Mouse (Mus musculus): ENCODE results near the gene Ccdc116. TPM values are rescaled to one million over a fixed set of nuclear protein-coding genes. Genes with fewer than 3 reads are reported as not detected.
A peak's percentile ranks its signal among the peaks of the same experiment; 100 is the strongest.

Ccdc116 gene
- polyA plus RNA-seq (2012; rRNA removed), result 5.6 and 6.3 TPM in 2 replicates

GRCm38 (mm10) chr16:17146772-17147235, at the start of gene Ccdc116:
Ccdc116 (minus strand) TSS chr16:17147229.
- no peak within 1 kb of the TSS for H3K27ac ChIP-seq (ENCODE audit: insufficient read depth, low read length)
- H3K4me3 ChIP-seq (ENCODE audit: insufficient read depth, low read length), result peak within 1 kb of the TSS; percentile 59
- H3K4me1 ChIP-seq (ENCODE audit: control insufficient read depth, insufficient read depth, low read length), result no peaks in the 10 kb centered on the region
- peak; percentile 29; the same call in 1 of the 2 replicates for TF ChIP-seq CTCF (IDR thresholded peaks at IDR 0.05; ENCODE audit: extremely low read depth, insufficient read depth, low read length)
- peak; percentile 49; the same call in 1 of the 2 replicates for TF ChIP-seq POLR2A (IDR thresholded peaks at IDR 0.05; ENCODE audit: extremely low read depth, insufficient read depth, low read length)

DNA sequence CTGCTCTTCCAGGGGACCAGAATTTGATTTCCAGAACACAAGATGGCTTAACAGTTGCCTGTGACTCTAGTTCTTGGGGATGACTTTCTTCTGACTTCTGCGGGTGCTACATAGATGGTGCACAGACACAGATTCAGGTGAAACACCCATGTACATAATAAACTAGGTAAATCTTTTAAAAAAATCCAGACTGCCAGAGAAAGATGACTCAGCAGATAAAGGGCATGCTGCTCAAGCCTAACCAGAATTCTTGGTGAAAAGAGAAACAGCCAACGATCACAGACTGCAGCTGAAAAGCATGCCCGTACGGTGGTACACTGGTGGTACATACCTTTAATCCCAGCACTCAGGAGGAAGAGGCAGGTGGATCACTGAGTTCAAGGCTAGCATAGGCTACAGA, 46.8 kb upstream of the Ccdc116 start:
- TF ChIP-seq CTCF (IDR thresholded peaks at IDR 0.05; ENCODE audit: extremely low read depth, insufficient read depth, low read length) (no peak), POLR2A (IDR thresholded peaks at IDR 0.05; ENCODE audit: extremely low read depth, insufficient read depth, low read length) (no peak)
- H3K27ac ChIP-seq (ENCODE audit: insufficient read depth, low read length), result no peak overlapping the region
- no peaks in the 10 kb centered on the region; the same call in 1 of the 2 replicates for H3K4me1 ChIP-seq (ENCODE audit: control insufficient read depth, insufficient read depth, low read length)
- no peak overlapping the region for H3K4me3 ChIP-seq (ENCODE audit: insufficient read depth, low read length)

DNA sequence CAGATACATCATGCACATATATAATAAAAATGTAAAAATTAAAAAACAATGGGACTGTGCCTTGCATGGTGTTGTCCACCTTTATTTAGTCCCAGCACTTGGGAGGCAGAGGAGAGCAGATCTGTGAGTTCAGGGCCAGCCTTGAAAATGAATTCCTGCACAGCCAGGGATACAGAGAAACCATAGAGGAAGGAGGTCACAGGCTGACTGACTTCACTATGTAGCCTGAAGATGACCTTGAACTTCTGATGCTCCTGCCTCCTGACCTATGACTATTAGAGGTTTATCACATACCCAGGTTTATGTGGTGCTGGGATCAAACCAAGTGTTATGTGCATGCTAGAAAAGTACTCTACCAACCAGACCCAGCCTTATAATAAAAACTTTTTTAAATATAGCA, 38.4 kb upstream of the Ccdc116 start:
- Histone ChIP-seq H3K4me3 (ENCODE audit: insufficient read depth, low read length) (no peak overlapping the region), H3K4me1 (ENCODE audit: control insufficient read depth, insufficient read depth, low read length) (peaks cover 3% of the 10 kb centered on the region; the same call in 1 of the 2 replicates), H3K27ac (ENCODE audit: insufficient read depth, low read length) (no peak overlapping the region)
- no peak for TF ChIP-seq POLR2A (IDR thresholded peaks at IDR 0.05; ENCODE audit: extremely low read depth, insufficient read depth, low read length)

- Histone ChIP-seq H3K4me3 (ENCODE audit: insufficient read depth, low read length) (no peak overlapping the region), H3K27ac (ENCODE audit: insufficient read depth, low read length) (no peak overlapping the region), H3K4me1 (ENCODE audit: control insufficient read depth, insufficient read depth, low read length) (peaks cover 3% of the 10 kb centered on the region; the same call in 1 of the 2 replicates)
- TF ChIP-seq POLR2A (IDR thresholded peaks at IDR 0.05; ENCODE audit: extremely low read depth, insufficient read depth, low read length) (no peak), CTCF (IDR thresholded peaks at IDR 0.05; ENCODE audit: extremely low read depth, insufficient read depth, low read length) (no peak)
Observed at GRCm38 (mm10) chr16:17183003-17183402, 36.0 kb upstream of the Ccdc116 start.

DNA sequence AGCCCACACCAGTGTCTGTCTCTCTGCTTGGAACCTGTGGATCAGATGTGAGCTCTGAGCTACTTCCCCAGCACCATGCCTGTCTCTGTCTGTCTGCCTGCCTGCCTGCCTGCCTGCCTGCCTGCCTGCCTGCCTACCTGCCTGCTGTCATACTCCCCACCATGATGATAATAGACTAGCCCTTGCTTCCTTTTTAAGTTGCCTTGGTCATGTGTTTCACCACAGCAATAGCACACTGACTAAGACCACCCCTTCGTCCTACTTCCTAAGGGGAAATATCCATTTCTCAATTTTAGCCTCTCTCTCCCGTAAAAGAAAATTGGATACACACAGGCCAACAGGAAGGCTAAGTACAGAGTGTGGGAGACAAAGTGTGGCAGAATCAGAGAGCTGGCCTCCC, 35.1 kb upstream of the Ccdc116 start:
- Histone ChIP-seq H3K4me3 (ENCODE audit: insufficient read depth, low read length) (no peak overlapping the region), H3K4me1 (ENCODE audit: control insufficient read depth, insufficient read depth, low read length) (peaks cover 4% of the 10 kb centered on the region; the same call in 1 of the 2 replicates), H3K27ac (ENCODE audit: insufficient read depth, low read length) (no peak overlapping the region)
- no peak for TF ChIP-seq CTCF (IDR thresholded peaks at IDR 0.05; ENCODE audit: extremely low read depth, insufficient read depth, low read length)
- TF ChIP-seq POLR2A (IDR thresholded peaks at IDR 0.05; ENCODE audit: extremely low read depth, insufficient read depth, low read length), result no peak

- peaks cover 4% of the 10 kb centered on the region; the same call in 1 of the 2 replicates for H3K4me1 ChIP-seq (ENCODE audit: control insufficient read depth, insufficient read depth, low read length)
- TF ChIP-seq POLR2A (IDR thresholded peaks at IDR 0.05; ENCODE audit: extremely low read depth, insufficient read depth, low read length), result no peak
- TF ChIP-seq CTCF (IDR thresholded peaks at IDR 0.05; ENCODE audit: extremely low read depth, insufficient read depth, low read length), result no peak
- no peak overlapping the region for H3K27ac ChIP-seq (ENCODE audit: insufficient read depth, low read length)
- no peak overlapping the region for H3K4me3 ChIP-seq (ENCODE audit: insufficient read depth, low read length)
Observed at GRCm38 (mm10) chr16:17181382-17181781, 34.4 kb upstream of the Ccdc116 start.

DNA sequence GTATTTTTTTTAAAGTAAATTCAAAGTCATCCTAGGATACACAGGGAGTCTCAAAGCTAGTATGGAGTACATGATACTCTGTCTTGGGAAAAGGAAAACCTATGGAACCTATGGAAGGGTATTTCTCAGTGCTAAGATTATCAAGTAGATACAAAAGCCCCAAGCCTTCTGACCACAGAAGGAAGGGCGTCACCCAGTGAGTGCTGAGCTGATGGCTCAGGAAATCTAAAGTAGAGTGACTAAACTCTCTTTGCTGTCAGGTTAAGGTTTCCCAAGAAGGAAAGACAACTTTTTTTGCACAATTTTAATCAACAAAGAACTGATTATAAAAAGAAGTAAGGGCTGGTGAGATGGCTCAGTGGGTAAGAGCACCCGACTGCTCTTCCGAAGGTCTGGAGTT, 32.7 kb upstream of the Ccdc116 start:
- Histone ChIP-seq H3K4me3 (ENCODE audit: insufficient read depth, low read length) (no peak overlapping the region), H3K4me1 (ENCODE audit: control insufficient read depth, insufficient read depth, low read length) (peaks cover 4% of the 10 kb centered on the region; the same call in 1 of the 2 replicates), H3K27ac (ENCODE audit: insufficient read depth, low read length) (no peak overlapping the region)
- TF ChIP-seq POLR2A (IDR thresholded peaks at IDR 0.05; ENCODE audit: extremely low read depth, insufficient read depth, low read length) (no peak), CTCF (IDR thresholded peaks at IDR 0.05; ENCODE audit: extremely low read depth, insufficient read depth, low read length) (no peak)

DNA sequence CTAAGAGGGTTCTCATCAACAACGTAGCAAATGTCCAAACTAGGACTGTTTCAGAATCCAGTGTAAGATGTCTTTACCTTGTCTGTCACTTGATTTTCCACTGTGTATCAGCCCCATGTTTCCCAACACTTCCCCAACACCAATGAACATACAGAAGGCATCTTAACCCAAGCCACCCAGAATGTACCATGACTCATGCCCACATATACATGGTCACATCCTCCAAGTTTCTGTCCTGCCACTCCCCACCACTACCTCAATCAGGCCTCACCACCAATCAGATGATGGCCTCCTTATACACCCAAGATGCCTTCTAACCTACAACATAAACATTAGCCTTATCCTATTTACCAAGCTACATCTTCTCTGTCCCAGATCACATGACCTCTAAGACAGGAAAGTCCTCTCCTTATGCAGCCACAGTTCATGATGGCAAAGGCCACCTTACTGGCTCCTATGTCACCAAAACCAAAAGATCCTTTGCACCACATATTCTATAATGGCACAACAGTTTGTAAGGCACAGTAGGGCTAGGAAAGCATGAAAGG, 30.7 kb upstream of the Ccdc116 start:
- no peak for TF ChIP-seq CTCF (IDR thresholded peaks at IDR 0.05; ENCODE audit: extremely low read depth, insufficient read depth, low read length)
- no peak for TF ChIP-seq POLR2A (IDR thresholded peaks at IDR 0.05; ENCODE audit: extremely low read depth, insufficient read depth, low read length)
- H3K4me3 ChIP-seq (ENCODE audit: insufficient read depth, low read length), result no peak overlapping the region
- H3K4me1 ChIP-seq (ENCODE audit: control insufficient read depth, insufficient read depth, low read length), result peaks cover 4% of the 10 kb centered on the region; the same call in 1 of the 2 replicates
- no peak overlapping the region for H3K27ac ChIP-seq (ENCODE audit: insufficient read depth, low read length)

DNA sequence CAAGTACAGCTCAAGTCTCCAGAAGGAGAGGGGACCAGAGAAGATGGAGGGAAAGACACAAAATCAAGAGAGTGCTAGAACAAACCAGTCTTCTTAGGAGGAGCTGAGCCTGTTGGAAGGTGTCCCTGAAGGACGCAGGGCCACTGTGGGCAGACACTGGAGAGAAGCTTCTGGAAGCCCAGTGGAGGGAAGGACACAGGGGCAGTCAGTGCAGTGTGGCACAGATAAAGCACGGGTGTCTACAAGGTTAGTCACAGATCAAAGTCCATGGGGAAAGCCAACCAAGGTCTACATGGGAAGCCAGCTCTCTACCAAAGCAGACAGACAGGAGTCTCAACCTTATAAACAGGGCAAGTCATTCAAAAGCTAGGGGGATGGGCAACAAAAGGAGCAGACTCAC, 28.7 kb upstream of the Ccdc116 start:
- H3K4me3 ChIP-seq (ENCODE audit: insufficient read depth, low read length), result no peak overlapping the region
- peaks cover 1% of the 10 kb centered on the region; the same call in 1 of the 2 replicates for H3K4me1 ChIP-seq (ENCODE audit: control insufficient read depth, insufficient read depth, low read length)
- TF ChIP-seq POLR2A (IDR thresholded peaks at IDR 0.05; ENCODE audit: extremely low read depth, insufficient read depth, low read length), result no peak
- no peak for TF ChIP-seq CTCF (IDR thresholded peaks at IDR 0.05; ENCODE audit: extremely low read depth, insufficient read depth, low read length)
- H3K27ac ChIP-seq (ENCODE audit: insufficient read depth, low read length), result no peak overlapping the region

- Histone ChIP-seq H3K4me1 (ENCODE audit: control insufficient read depth, insufficient read depth, low read length) (no peaks in the 10 kb centered on the region), H3K4me3 (ENCODE audit: insufficient read depth, low read length) (no peak overlapping the region), H3K27ac (ENCODE audit: insufficient read depth, low read length) (no peak overlapping the region)
- no peak for TF ChIP-seq POLR2A (IDR thresholded peaks at IDR 0.05; ENCODE audit: extremely low read depth, insufficient read depth, low read length)
- no peak for TF ChIP-seq CTCF (IDR thresholded peaks at IDR 0.05; ENCODE audit: extremely low read depth, insufficient read depth, low read length)
Observed at GRCm38 (mm10) chr16:17168049-17168448, 21.0 kb upstream of the Ccdc116 start.

All from cortical plate, adult 2 months (tissue).